8 mouse cellular contexts compared by ENCODE assay signal in the genomic region with DNA sequence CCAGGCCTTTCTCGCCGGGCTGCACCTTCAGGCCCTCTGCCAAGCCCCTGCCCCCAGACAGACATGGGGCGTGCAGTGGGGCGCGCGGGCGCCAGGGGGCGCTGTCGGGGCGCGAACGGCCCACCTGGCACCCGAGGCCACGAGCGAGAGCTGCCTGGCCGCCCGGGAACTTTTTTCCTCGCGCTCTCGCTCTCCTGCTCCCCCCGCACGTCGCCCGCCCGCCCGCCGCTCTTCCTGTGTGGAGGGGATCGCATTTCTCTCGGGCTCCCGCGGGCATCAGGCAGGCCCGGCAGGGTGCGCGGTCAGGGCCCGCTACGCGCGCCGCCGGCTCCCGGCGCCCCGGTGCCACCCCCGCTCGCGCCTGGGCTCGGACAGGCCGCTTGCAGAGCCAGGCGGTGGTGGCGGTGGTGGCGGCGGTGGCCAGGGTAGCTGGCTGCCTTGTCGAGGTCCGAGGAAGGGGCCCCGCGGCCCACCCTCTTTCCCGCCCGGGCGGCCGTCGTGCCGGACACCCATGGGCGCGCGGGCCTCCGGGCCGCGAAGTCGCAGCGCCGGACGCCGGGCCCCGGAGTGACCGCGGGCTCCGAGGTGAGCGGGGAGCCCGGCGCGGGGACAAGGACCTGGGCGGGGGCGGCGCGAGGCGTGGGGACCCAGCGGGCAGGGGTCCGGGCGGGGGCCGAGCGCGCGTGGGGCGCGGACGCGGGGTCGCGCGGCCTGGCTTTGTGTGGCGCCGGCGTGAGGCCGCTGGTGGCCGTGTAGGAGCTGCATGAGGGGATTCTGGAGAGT. TPM values are rescaled to one million over a fixed set of nuclear protein-coding genes. Genes with fewer than 3 reads are reported as not detected.
DNase-seq lines count a peak whose midpoint lies in the region; ATAC-seq lines count a peak whose summit lies in the region.

A gene (plus strand): TSS at position 204 of the 783 bp plus-strand sequence.

- peak within 1 kb of the TSS; percentile 99 for H3K4me3 ChIP-seq in forebrain, embryonic 10.5 days
- H3K4me3 ChIP-seq in heart, embryonic 14.5 days (ENCODE audit: control insufficient read depth in 1 of 2, insufficient read depth in 1 of 2, low read depth in 1 of 2, low read length in 2 of 2): peak within 1 kb of the TSS; percentile 82 to 98
- H3K4me3 ChIP-seq in liver, embryonic 13.5 days (replicated peaks): peak within 1 kb of the TSS; percentile 90
- peak within 1 kb of the TSS; percentile 75 for H3K4me3 ChIP-seq in stomach, embryonic 14.5 days (ENCODE audit: low read depth, low read length)

- peaks cover 48% of the 10 kb centered on the region for H3K4me1 ChIP-seq in forebrain, embryonic 10.5 days
- peaks cover 30 to 50% of the 10 kb centered on the region in 2 experiments for H3K4me1 ChIP-seq in heart, embryonic 14.5 days (ENCODE audit: control insufficient read depth in 2 of 2, insufficient read depth in 2 of 2, low read length in 2 of 2)
- H3K4me1 ChIP-seq in liver, embryonic 13.5 days (replicated peaks): peaks cover 76% of the 10 kb centered on the region
- peaks cover 42% of the 10 kb centered on the region for H3K4me1 ChIP-seq in stomach, embryonic 14.5 days (ENCODE audit: control insufficient read depth, insufficient read depth, low read length)

- ATAC-seq in heart, embryonic 14.5 days (ENCODE audit: insufficient number of reproducible peaks, insufficient read depth, low FRiP score, low read depth): peak; percentile 61
- peak; percentile 66 for ATAC-seq in liver, embryonic 13.5 days (ENCODE audit: low read depth)
- peak; percentile 66 for ATAC-seq in stomach, embryonic 14.5 days (ENCODE audit: insufficient number of reproducible peaks, insufficient read depth, low FRiP score, low read depth)

- peak; percentile 97 for DNase-seq in B cell, adult 2 months
- peak; percentile 91 for DNase-seq in brain, adult 2 months (ENCODE audit: low read depth, low spot score)
- DNase-seq in forebrain, embryonic 10.5 days (ENCODE audit: extremely low spot score, low spot score): peak; percentile 90
- DNase-seq in kidney, postnatal 14 days: peak; percentile 96
- DNase-seq in liver, embryonic 13.5 days: peak; percentile 80
- peak; percentile 83 to 90 for DNase-seq in natural killer cell, adult 2 months (ENCODE audit: low spot score in 2 of 2)

- H3K9me3 ChIP-seq in forebrain, embryonic 10.5 days: no peaks in the 10 kb centered on the region
- H3K9me3 ChIP-seq in heart, embryonic 14.5 days (ENCODE audit: control insufficient read depth, low read length): no peaks in the 10 kb centered on the region
- H3K9me3 ChIP-seq in liver, embryonic 13.5 days (replicated peaks): no peaks in the 10 kb centered on the region
- H3K9me3 ChIP-seq in stomach, embryonic 14.5 days (ENCODE audit: control insufficient read depth, low read depth, low read length): no peaks in the 10 kb centered on the region

- peak within 1 kb of the TSS; percentile 100 for H3K9ac ChIP-seq in heart, embryonic 14.5 days (ENCODE audit: low read length)
- peak within 1 kb of the TSS; percentile 95 for H3K9ac ChIP-seq in liver, embryonic 13.5 days
- peak within 1 kb of the TSS; percentile 99 for H3K9ac ChIP-seq in stomach, embryonic 14.5 days (replicated peaks; ENCODE audit: low read depth, low read length)

- H3K4me2 ChIP-seq in heart, embryonic 14.5 days (ENCODE audit: low read length): peak within 1 kb of the TSS; percentile 88
- H3K4me2 ChIP-seq in liver, embryonic 13.5 days: peak within 1 kb of the TSS; percentile 100
- peak within 1 kb of the TSS; percentile 57 for H3K4me2 ChIP-seq in stomach, embryonic 14.5 days (replicated peaks; ENCODE audit: low read depth, low read length)

- no peaks in the 10 kb centered on the region for H3K27me3 ChIP-seq in forebrain, embryonic 10.5 days (ENCODE audit: poor library complexity, severe bottlenecking)
- H3K27me3 ChIP-seq in heart, embryonic 14.5 days (ENCODE audit: control insufficient read depth, insufficient read depth, low read length): no peaks in the 10 kb centered on the region
- H3K27me3 ChIP-seq in liver, embryonic 13.5 days: no peaks in the 10 kb centered on the region
- H3K27me3 ChIP-seq in stomach, embryonic 14.5 days (ENCODE audit: control insufficient read depth, insufficient read depth, low read length): no peaks in the 10 kb centered on the region

- under 1% methylated on average over 102 of the region's 105 CpGs for WGBS in forebrain, embryonic 10.5 days
- under 1% methylated on average over 78 of the region's 105 CpGs for WGBS in heart, embryonic 14.5 days
- under 1% methylated on average over 86 of the region's 105 CpGs for WGBS in liver, embryonic 13.5 days (ENCODE audit: insufficient replicate concordance)
- under 1% methylated on average over 84 of the region's 105 CpGs for WGBS in stomach, embryonic 14.5 days

- peak within 1 kb of the TSS; percentile 99 for H3K27ac ChIP-seq in forebrain, embryonic 10.5 days
- peak within 1 kb of the TSS; percentile 93 to 99 for H3K27ac ChIP-seq in heart, embryonic 14.5 days (replicated peaks in 1 of 2; ENCODE audit: control insufficient read depth in 1 of 2, insufficient read depth in 1 of 2, low read depth in 2 of 2, low read length in 2 of 2)
- H3K27ac ChIP-seq in liver, embryonic 13.5 days: peak within 1 kb of the TSS; percentile 93
- peak within 1 kb of the TSS; percentile 99 for H3K27ac ChIP-seq in stomach, embryonic 14.5 days (ENCODE audit: low read length)

- no peaks in the 10 kb centered on the region for H3K36me3 ChIP-seq in forebrain, embryonic 10.5 days (replicated peaks)
- H3K36me3 ChIP-seq in heart, embryonic 14.5 days (ENCODE audit: control insufficient read depth, insufficient read depth, low read length): no peaks in the 10 kb centered on the region
- no peaks in the 10 kb centered on the region for H3K36me3 ChIP-seq in liver, embryonic 13.5 days
- H3K36me3 ChIP-seq in stomach, embryonic 14.5 days (ENCODE audit: control insufficient read depth, insufficient read depth, low read length): no peaks in the 10 kb centered on the region

RNA-seq across cellular contexts. Expression of the gene that starts here (rescaled TPM):
- 24.7 and 25.3 TPM in 2 replicates for polyA plus RNA-seq in forebrain, embryonic 10.5 days (2016; fragmentation: Nextera tagmentation; extraction: Ambion mirVana)
- 17.3 and 19.0 TPM in 2 replicates for polyA plus RNA-seq in heart, embryonic 14.5 days (2014; fragmentation: Nextera tagmentation; extraction: Ambion mirVana)
- 5.1 and 5.7 TPM in 2 replicates for polyA plus RNA-seq in liver, embryonic 13.5 days (2015; fragmentation: Nextera tagmentation; extraction: Ambion mirVana)
- polyA plus RNA-seq in stomach, embryonic 14.5 days (2014; fragmentation: Nextera tagmentation; extraction: Ambion mirVana): 29.1 and 30.6 TPM in 2 replicates

Comparison
In these comparisons a context has a peak if more than half of its experiments do, and no peak if none do; other contexts are left out.
1. Peak in every context shown above with its lines: DNase-seq, ATAC-seq, H3K4me3 ChIP-seq and H3K27ac ChIP-seq.